Mouse (Mus musculus) liver, adult 2 months (tissue): Measurements from ENCODE around the gene Oprd1. TPM values are rescaled to one million over a fixed set of nuclear protein-coding genes. Genes with fewer than 3 reads are reported as not detected.

Experiments
- DNase-seq: peaks from one replicate; pipeline ENCODE4 v3.0.0-alpha.2; 2011; ENCODE audit warnings: low read depth, low spot score; ENCODE audit errors: extremely low read depth
- H3K27ac ChIP-seq: fragments of 200-500 bp; replicated peaks from 2 replicates; pipeline ENCODE4 v1.5.1; 2012; ENCODE audit warnings: low read depth, mild to moderate bottlenecking, control low read depth, inconsistent platforms, low read length; ENCODE audit not compliant: insufficient read depth
- H3K27me3 ChIP-seq: fragments of 200-500 bp; 2 replicates; pipeline ENCODE4 v1.6.1; 2012; ENCODE audit warnings: mild to moderate bottlenecking, moderate library complexity, low read length, inconsistent platforms; ENCODE audit not compliant: control insufficient read depth, insufficient read depth
- H3K36me3 ChIP-seq: fragments of 200-500 bp; 2 replicates; pipeline ENCODE4 v1.6.1; 2012; ENCODE audit warnings: low read length, inconsistent platforms; ENCODE audit not compliant: control insufficient read depth, insufficient read depth
- H3K4me1 ChIP-seq: fragments of 200-500 bp; 2 replicates; pipeline ENCODE4 v1.6.1; 2011; ENCODE audit warnings: low read length; ENCODE audit not compliant: control insufficient read depth, insufficient read depth
- H3K4me3 ChIP-seq: fragments of 200-500 bp; 2 replicates; pipeline ENCODE4 v1.5.1; 2011; ENCODE audit warnings: low read depth, mild to moderate bottlenecking, control low read depth, low read length, moderate library complexity; ENCODE audit not compliant: insufficient read depth
- H3K79me2 ChIP-seq: fragments of 200-500 bp; 2 replicates; pipeline ENCODE4 v1.6.1; 2012; ENCODE audit warnings: inconsistent platforms, mild to moderate bottlenecking, low read length, moderate library complexity; ENCODE audit not compliant: control insufficient read depth, insufficient read depth
- H3K9ac ChIP-seq: fragments of 200-500 bp; 2 replicates; pipeline ENCODE4 v1.6.1; 2012; ENCODE audit warnings: low read depth, mild to moderate bottlenecking, control low read depth, inconsistent platforms, low read length
- CTCF ChIP-seq: fragments of 200-500 bp; IDR thresholded peaks from 2 replicates; pipeline ENCODE4 v1.5.1; 2011; ENCODE audit warnings: low read depth, low read length, control low read depth
- POLR2A ChIP-seq: fragments of 200-500 bp; IDR thresholded peaks from 2 replicates; pipeline ENCODE4 v1.6.1; 2011; ENCODE audit warnings: low read length, control low read depth; ENCODE audit not compliant: insufficient read depth; ENCODE audit errors: extremely low read depth
- WGBS: fragments of 180-500 bp; shearing (Covaris S2); methylation state at CpG from one replicate; pipeline ENCODE4 v1.1.7; 2018; 5-methylcytosine and 5-hydroxymethylcytosine counted together
- polyA plus RNA-seq: library from polyadenylated mRNA; depleted of rRNA; stranded (reverse); fragments of >200 nt; gene quantifications from 2 replicates; pipeline ENCODE4 v1.2.3, GENCODE M21; 2012
- total RNA-seq: library from RNA; depleted of rRNA; stranded (reverse); fragments of >200 nt; gene quantifications from 2 replicates; pipeline ENCODE4 v1.2.3, GENCODE M21; 2014

Oprd1 gene
- total and polyA plus RNA-seq, 2 experiments, result not detected

DNA sequence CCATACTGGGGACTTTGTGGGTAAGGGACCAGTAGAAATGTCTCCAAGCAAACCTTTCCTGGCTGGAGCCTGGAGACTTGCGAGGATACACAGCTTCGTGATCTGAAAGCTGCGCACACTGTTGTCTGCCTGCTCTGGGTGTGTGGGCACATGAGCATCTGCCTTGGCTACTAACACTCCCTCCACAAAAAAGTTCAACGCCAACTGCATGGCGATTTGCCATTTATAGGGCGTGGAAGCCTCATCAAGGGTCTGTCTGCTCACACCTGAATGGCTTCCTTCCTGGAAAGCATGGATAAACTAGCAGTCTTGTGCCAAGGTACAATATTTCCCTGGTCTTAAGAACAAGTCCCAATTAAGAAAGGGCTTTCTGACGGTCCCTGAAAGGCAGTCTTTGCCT is 12.5 kb downstream of the Oprd1 start:
- WGBS, result 95% methylated on average over 7 of the region's 7 CpGs
- no peaks in the 10 kb centered on the region for H3K27me3 ChIP-seq
- H3K9ac ChIP-seq, result no peak overlapping the region
- no peaks in the 10 kb centered on the region for H3K79me2 ChIP-seq
- TF ChIP-seq CTCF (no peak), POLR2A (no peak)
- no peaks in the 10 kb centered on the region for H3K4me1 ChIP-seq
- no peak overlapping the region for H3K27ac ChIP-seq
- H3K36me3 ChIP-seq, result no peaks in the 10 kb centered on the region
- no peak overlapping the region for H3K4me3 ChIP-seq
- DNase-seq, result no peak

DNA sequence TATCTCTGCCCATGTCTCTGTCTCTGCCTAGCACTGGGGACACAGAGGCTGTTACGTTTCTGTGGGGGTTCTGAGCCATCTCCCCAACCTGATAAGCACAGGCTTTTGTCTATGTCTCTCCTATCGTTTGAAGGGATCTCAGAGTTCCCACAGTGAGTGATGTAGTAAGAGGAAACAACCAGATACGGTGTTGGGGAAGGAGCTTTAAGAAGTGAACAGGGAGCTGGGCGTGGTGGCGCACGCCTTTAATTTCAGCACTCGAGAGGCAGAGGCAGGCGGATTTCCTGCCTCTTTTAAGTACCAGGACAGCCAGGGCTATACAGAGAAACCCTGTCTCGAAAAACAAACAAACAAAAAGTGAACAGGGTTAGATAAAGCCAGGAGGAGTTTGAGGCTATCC is 13.2 kb downstream of the Oprd1 start:
- Histone ChIP-seq H3K27ac (no peak overlapping the region), H3K36me3 (no peaks in the 10 kb centered on the region), H3K79me2 (no peaks in the 10 kb centered on the region), H3K4me1 (no peaks in the 10 kb centered on the region), H3K4me3 (no peak overlapping the region), H3K27me3 (no peaks in the 10 kb centered on the region), H3K9ac (no peak overlapping the region)
- WGBS, result 86% methylated on average over 9 of the region's 9 CpGs
- TF ChIP-seq POLR2A, result no peak
- no peak for TF ChIP-seq CTCF
- no peak for DNase-seq

DNA sequence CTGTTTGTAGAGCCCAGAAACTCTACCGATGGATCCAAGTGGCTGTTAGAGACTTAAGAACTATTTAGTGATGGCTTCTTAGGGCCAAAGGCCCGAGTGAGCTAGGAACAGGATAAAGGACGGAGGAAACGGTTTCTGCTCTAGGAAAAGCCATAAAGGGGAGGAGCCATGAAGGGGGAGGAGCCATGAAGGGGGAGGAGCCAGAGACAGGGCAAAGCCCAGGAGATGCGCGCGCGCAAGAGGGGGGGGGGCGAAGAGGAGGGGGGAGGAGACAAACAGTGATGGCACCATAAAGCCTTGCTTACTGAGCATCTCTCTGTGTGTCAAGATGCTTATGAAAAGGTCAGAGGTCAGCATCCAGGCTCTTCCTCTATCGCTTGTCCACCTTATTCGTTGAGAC is 13.6 kb downstream of the Oprd1 start:
- Histone ChIP-seq H3K4me3 (no peak overlapping the region), H3K36me3 (no peaks in the 10 kb centered on the region), H3K79me2 (no peaks in the 10 kb centered on the region), H3K9ac (no peak overlapping the region), H3K27me3 (no peaks in the 10 kb centered on the region), H3K27ac (no peak overlapping the region), H3K4me1 (no peaks in the 10 kb centered on the region)
- WGBS, result 71% methylated on average over 11 of the region's 11 CpGs
- TF ChIP-seq CTCF (no peak), POLR2A (no peak)
- DNase-seq, result no peak

DNA sequence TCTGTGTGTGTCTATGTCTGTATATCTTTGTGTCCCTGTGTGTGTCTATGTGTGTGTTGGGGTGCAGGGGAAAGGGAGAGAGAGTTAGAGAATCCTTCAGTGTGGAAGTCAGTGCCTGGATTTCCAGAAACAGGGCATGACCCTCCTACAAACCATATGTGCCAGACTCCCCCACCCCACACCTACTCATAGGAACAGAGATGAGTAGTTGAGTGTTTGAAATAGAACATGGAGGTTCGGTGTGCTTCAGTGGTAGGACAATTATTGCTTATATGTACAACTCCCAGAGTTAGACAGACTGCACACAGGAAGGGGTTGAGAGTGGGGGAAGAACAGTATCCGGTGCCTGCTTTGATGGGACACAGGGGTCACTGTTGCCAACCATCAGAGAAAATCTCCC is 14.2 kb downstream of the Oprd1 start:
- Histone ChIP-seq H3K79me2 (no peaks in the 10 kb centered on the region), H3K36me3 (no peaks in the 10 kb centered on the region), H3K4me3 (no peak overlapping the region), H3K27me3 (no peaks in the 10 kb centered on the region), H3K4me1 (no peaks in the 10 kb centered on the region), H3K9ac (no peak overlapping the region), H3K27ac (no peak overlapping the region)
- WGBS, result 85% methylated on average over 2 of the region's 2 CpGs
- DNase-seq, result no peak
- TF ChIP-seq POLR2A (no peak), CTCF (no peak)

DNA sequence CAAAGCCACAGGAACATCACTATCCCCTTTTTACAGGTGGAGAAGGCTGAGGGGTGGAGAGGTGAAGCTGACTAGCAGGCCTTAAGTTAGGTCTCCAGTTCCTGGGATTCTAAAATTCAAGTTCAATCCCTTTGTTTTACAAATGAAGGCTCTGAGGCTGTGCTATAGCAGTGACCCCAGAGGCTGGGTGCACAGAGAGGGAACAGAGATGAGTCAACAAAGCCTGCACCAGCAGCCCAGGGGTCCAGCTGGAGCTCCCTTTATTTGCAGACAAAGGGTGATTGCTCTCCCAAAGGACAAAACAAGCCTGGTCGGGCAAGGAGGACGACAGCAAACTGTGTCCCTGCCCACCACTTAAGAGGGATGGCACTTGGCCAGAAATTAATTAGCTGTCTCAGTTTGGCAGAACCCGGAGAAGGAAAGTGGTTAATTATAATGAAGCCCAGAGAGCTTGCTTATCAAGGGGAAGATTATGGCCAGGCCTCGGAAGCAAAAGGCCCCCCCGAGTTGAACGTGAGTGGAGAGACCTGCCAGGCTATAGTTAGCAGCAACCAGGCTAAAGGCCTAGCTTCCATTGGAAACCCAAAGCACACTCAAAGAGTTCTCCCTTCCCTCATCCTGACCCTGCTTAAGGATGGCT is 15.2 kb downstream of the Oprd1 start:
- Histone ChIP-seq H3K27ac (no peak overlapping the region), H3K27me3 (no peaks in the 10 kb centered on the region), H3K4me3 (no peak overlapping the region), H3K4me1 (no peaks in the 10 kb centered on the region), H3K9ac (no peak overlapping the region), H3K79me2 (no peaks in the 10 kb centered on the region), H3K36me3 (no peaks in the 10 kb centered on the region)
- no peak for TF ChIP-seq CTCF
- no peak for TF ChIP-seq POLR2A
- DNase-seq, result peak; percentile 39
- WGBS, result 65% methylated on average over 6 of the region's 6 CpGs

DNA sequence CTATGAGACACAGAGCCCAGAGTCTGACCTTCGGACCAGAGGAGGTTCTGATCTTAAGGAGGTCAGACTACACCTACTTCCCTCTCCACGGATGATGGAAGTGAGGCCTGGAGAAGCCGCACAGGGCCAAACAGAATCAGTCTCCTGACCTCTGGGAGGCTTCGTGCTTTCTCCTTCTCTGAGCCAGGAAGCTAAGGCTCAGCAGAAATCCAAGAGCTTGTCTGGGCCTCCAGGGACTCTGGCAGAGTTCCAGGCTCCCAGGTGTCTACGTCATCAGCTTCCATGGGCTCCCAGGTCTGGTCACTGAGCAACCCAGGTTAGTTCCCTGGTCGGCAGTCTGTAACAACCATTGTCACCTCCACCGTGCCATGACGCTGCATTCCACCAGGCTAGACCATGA is 17.2 kb downstream of the Oprd1 start:
- Histone ChIP-seq H3K27ac (no peak overlapping the region), H3K79me2 (no peaks in the 10 kb centered on the region), H3K9ac (no peak overlapping the region), H3K36me3 (no peaks in the 10 kb centered on the region), H3K4me1 (no peaks in the 10 kb centered on the region), H3K4me3 (no peak overlapping the region), H3K27me3 (no peaks in the 10 kb centered on the region)
- 88% methylated on average over 8 of the region's 8 CpGs for WGBS
- TF ChIP-seq CTCF (no peak), POLR2A (no peak)
- DNase-seq, result no peak
